Mouse (Mus musculus) stomach, embryonic 15.5 days (tissue): ENCODE results near the gene Icam5. TPM values are rescaled to one million over a fixed set of nuclear protein-coding genes. Genes with fewer than 3 reads are reported as not detected.
A peak's percentile ranks its signal among the peaks of the same experiment; 100 is the strongest.
"Not testable (repeated sequence)": the region's sequence is repeated elsewhere in the genome, so short reads cannot be mapped to it uniquely, and the experiment has no call there.

Source experiments
- ATAC-seq: fragments of 200-750 bp; cut with Nextera tagmentation; 2 replicates; pipeline ENCODE4 v1.8.0; 2017; ENCODE audit warnings: low read depth, moderate number of reproducible peaks, moderate TSS enrichment; ENCODE audit not compliant: insufficient read depth, low FRiP score
- H3K27ac ChIP-seq: fragments of 300-500 bp; sonication (generic); 2 replicates; pipeline ENCODE4 v1.5.1; 2015; ENCODE audit warnings: mild to moderate bottlenecking, inconsistent platforms
- H3K27me3 ChIP-seq: fragments of 300-500 bp; sonication (generic); replicated peaks from 2 replicates; pipeline ENCODE4 v1.6.1; 2015; ENCODE audit warnings: inconsistent platforms
- H3K36me3 ChIP-seq: fragments of 300-500 bp; sonication (generic); 2 replicates; pipeline ENCODE4 v1.6.1; 2015; ENCODE audit warnings: inconsistent platforms
- H3K4me1 ChIP-seq: fragments of 300-500 bp; sonication (generic); 2 replicates; pipeline ENCODE4 v1.6.1; 2015; ENCODE audit warnings: inconsistent platforms
- H3K4me2 ChIP-seq: fragments of 300-500 bp; sonication (generic); 2 replicates; pipeline ENCODE4 v1.6.1; 2015; ENCODE audit warnings: mild to moderate bottlenecking, inconsistent platforms
- H3K4me3 ChIP-seq: fragments of 300-500 bp; sonication (generic); replicated peaks from 2 replicates; pipeline ENCODE4 v1.5.1; 2015; ENCODE audit warnings: inconsistent platforms
- H3K9ac ChIP-seq: fragments of 300-500 bp; sonication (generic); 2 replicates; pipeline ENCODE4 v1.6.1; 2015; ENCODE audit warnings: inconsistent platforms
- H3K9me3 ChIP-seq: fragments of 300-500 bp; sonication (generic); 2 replicates; pipeline ENCODE4 v1.6.1; 2016; ENCODE audit warnings: inconsistent platforms
- WGBS: fragments of 180-500 bp; shearing (Covaris S2); methylation state at CpG from one replicate; pipeline ENCODE4 v1.1.7; 2015; 5-methylcytosine and 5-hydroxymethylcytosine counted together
- polyA plus RNA-seq: library from polyadenylated mRNA; unstranded; fragments of >200 nt; fragmentation: Nextera tagmentation; extraction: Ambion mirVana; gene quantifications from 2 replicates; pipeline ENCODE4 v1.2.1, GENCODE M21; 2015

The Icam5 gene
- polyA plus RNA-seq, 1 experiment from 2014 or later = 0.21 TPM

- 72% methylated on average over 3 of the region's 3 CpGs for WGBS
- Histone ChIP-seq H3K9me3 (no peaks in the 10 kb centered on the region), H3K4me2 (no peak overlapping the region), H3K4me3 (no peak overlapping the region), H3K4me1 (peaks cover 20% of the 10 kb centered on the region), H3K27me3 (peaks cover 56% of the 10 kb centered on the region), H3K27ac (no peak overlapping the region), H3K9ac (no peak overlapping the region), H3K36me3 (no peaks in the 10 kb centered on the region)
- no peak; the same call in 1 of the 2 replicates for ATAC-seq
Observed at GRCm38 (mm10) chr9:21039779-21040178, 7.9 kb downstream of the Icam5 start.

DNA sequence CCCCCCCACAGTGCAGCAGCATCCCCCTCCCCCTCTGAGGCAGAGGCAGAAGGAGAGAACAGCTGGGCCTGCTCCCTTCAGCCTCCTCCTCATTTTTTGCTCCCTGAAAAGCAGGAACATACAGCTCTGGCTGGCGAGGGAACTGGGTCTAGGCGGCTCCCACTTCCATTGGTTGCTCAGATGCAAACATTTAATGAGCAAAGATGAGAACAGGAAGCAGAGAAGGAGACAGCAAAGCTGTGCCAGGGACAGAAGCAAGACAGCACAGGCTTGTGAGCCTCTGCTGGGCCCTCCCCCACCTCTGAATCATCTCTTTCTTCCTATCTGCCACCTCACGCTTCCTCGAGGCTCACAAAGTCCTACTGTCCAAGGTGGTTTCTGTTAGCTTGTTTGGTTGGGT, 9.4 kb downstream of the Icam5 start:
- Histone ChIP-seq H3K4me3 (no peak overlapping the region), H3K9me3 (no peaks in the 10 kb centered on the region), H3K27ac (no peak overlapping the region), H3K9ac (no peak overlapping the region), H3K36me3 (no peaks in the 10 kb centered on the region), H3K4me2 (no peak overlapping the region), H3K27me3 (peaks cover 41% of the 10 kb centered on the region), H3K4me1 (peaks cover 18% of the 10 kb centered on the region)
- 32% methylated on average over 4 of the region's 4 CpGs for WGBS
- no peak for ATAC-seq

DNA sequence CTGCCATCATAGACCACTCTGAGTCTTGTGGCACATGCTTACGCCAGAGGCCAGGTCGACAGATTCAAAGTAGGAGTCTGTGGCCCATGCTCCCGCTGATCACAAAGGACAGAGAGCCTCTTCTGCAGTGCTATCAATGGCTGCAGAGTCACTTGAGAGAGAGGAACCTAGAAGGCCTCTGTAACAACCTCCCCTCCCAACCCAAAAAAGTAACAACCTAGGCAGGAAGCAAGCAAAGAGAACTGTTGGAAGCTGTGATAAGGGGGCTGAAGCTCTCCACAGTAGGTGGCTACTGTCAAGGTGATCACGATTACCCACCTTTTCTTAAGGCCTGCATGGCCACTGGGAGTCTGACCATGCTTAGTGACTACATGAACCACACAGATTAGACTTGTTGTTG, 11.7 kb downstream of the Icam5 start:
- WGBS = 84% methylated on average over 4 of the region's 4 CpGs
- Histone ChIP-seq H3K4me3 (no peak overlapping the region), H3K27me3 (peaks cover 18% of the 10 kb centered on the region), H3K9me3 (no peaks in the 10 kb centered on the region), H3K36me3 (no peaks in the 10 kb centered on the region), H3K27ac (no peak overlapping the region), H3K4me1 (peaks cover 4% of the 10 kb centered on the region; the same call in 1 of the 2 replicates), H3K4me2 (no peak overlapping the region), H3K9ac (no peak overlapping the region)
- ATAC-seq = no peak

- not testable (repeated sequence) for ATAC-seq
- 39% methylated on average over 1 of the region's 1 CpGs for WGBS
Observed at GRCm38 (mm10) chr9:21044785-21045184, 12.9 kb downstream of the Icam5 start.

GRCm38 (mm10) chr9:21045235-21045634, 13.4 kb downstream of the Icam5 start:
- Histone ChIP-seq H3K27me3 (peaks cover 4% of the 10 kb centered on the region; the same call in 1 of the 2 replicates), H3K9me3 (no peaks in the 10 kb centered on the region), H3K36me3 (no peaks in the 10 kb centered on the region), H3K4me2 (no peak overlapping the region), H3K27ac (no peak overlapping the region), H3K4me3 (no peak overlapping the region), H3K4me1 (peaks cover 3% of the 10 kb centered on the region; the same call in 1 of the 2 replicates), H3K9ac (no peak overlapping the region)
- WGBS = 82% methylated on average over 3 of the region's 3 CpGs
- ATAC-seq = no peak

More at GRCm38 (mm10) chr9:21044785-21045184, 12.9 kb downstream of the Icam5 start:
- H3K4me3 ChIP-seq, H3K27me3 ChIP-seq, H3K9ac ChIP-seq, H3K36me3 ChIP-seq, H3K4me2 ChIP-seq, H3K4me1 ChIP-seq, H3K9me3 ChIP-seq, H3K27ac ChIP-seq: not testable (repeated sequence)

DNA sequence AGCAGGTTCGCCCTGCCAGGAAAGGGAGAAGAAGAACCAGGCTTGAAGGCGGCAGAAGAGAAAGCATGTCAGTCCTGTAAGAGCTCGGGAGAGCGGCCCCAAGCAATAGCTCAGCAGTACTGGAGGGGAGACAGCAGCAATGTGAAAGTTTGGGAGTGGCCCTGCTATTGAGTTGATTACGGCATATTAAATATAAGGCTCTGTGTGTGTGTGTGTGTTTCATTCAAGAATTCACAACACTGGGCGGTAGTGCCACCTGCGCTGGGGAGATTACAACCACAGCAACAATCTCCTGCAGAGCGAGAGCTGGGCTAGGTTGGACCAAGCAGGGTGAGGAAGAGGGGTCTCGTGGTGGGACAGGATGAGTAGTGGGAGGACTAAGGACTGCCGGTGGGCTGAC, 19.7 kb downstream of the Icam5 start:
- Histone ChIP-seq H3K4me2 (no peak overlapping the region), H3K27me3 (no peaks in the 10 kb centered on the region), H3K9ac (no peak overlapping the region), H3K4me1 (no peaks in the 10 kb centered on the region), H3K9me3 (no peaks in the 10 kb centered on the region), H3K36me3 (no peaks in the 10 kb centered on the region), H3K4me3 (no peak overlapping the region), H3K27ac (no peak overlapping the region)
- 60% methylated on average over 10 of the region's 10 CpGs for WGBS
- no peak for ATAC-seq

DNA sequence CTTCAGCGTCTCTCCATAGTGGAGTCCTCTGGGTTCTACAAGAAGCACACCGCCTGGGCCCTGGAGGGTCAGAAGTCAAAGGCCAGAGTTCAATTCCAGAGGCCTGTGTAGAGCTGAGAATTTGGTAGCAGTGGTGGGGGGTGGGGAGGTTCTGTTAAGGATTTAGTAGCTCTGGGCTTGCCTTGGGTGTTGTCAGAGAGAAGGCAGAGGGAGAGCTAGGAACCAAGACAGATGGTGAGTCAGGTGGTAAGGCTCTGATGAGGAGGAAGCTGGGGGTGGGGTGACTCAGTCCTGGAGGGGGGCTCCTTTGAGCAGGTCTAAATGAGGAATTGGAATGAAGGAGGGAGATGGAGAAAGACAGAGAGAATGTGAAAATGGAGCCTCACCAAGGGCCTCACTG, 31.1 kb downstream of the Icam5 start:
- no peaks in the 10 kb centered on the region for H3K9me3 ChIP-seq
- H3K4me1 ChIP-seq = no peaks in the 10 kb centered on the region
- no peaks in the 10 kb centered on the region for H3K27me3 ChIP-seq
- H3K27ac ChIP-seq = no peak overlapping the region
- H3K9ac ChIP-seq = no peak overlapping the region
- ATAC-seq = no peak
- H3K36me3 ChIP-seq = peaks cover 21% of the 10 kb centered on the region
- H3K4me3 ChIP-seq = no peak overlapping the region
- WGBS = 89% methylated on average over 2 of the region's 2 CpGs
- no peak overlapping the region for H3K4me2 ChIP-seq

DNA sequence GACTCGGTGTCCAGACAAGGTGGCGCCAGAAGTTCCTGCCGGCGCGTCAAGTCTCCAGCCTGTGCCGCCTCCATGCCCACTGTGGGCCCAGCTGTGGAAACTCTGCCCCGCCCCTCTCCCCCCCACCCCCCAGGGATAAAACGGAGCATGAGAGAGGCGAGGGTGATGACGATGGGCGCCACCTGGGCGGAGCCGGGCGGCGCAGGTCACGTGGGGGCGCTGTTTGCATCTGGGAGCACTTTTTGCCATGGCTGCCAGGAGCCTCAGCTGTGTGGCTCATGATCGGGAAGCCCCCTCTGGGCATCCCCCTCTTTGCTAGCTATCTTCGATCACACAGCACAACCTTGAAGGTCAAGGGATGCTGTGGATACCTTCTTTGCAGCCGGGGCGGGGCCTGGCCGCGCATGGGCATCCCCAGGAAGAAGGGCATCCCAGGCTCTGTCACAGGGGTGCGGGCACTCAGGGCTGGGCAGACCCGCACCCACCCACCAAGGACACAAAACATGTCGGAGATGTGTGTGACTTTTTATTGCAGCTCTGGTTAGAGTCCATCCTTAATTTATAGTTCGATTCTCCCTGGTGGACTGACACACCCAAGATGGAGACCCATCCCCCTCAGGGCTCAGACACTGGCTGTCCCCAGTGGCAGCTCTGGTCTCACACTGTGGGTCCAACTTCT, 35.3 kb downstream of the Icam5 start, which contains the start of gene Zglp1:
TSS of gene Zglp1 (minus strand) at position 88 of the 679 bp plus-strand sequence.
- ATAC-seq = no peak
- WGBS = 83% methylated on average over 27 of the region's 27 CpGs

DNA sequence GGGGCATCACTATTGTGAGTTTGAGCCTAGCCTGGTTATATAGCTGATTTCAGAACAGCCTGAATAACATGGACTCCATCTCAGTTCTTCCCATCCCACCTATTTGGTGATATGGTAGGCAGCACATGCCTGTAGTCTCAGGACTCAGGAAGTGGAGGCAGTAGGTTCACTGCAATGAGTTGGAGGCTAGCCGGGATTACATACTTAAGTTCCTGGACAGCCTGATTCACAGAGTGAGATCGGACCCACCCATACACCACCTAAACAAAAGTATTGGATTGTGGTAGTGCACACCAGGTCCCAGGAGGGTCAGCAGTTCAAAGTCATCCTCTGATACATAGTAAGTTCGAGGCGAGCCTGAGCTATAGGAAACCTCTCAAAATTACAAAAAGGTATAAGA, 40.8 kb downstream of the Icam5 start:
- 0 out of 2 replicates have a peak, but pooled peaks have one; percentile 14 for ATAC-seq
- no peaks in the 10 kb centered on the region for H3K27me3 ChIP-seq
- peak overlapping the region; percentile 52 for H3K27ac ChIP-seq
- H3K9ac ChIP-seq = peak overlapping the region; percentile 90
- peak overlapping the region; percentile 93 for H3K4me3 ChIP-seq
- peak overlapping the region; percentile 91 for H3K4me2 ChIP-seq
- H3K36me3 ChIP-seq = peaks cover 25% of the 10 kb centered on the region
- WGBS = 9% methylated on average over 4 of the region's 4 CpGs
- no peaks in the 10 kb centered on the region for H3K9me3 ChIP-seq
- H3K4me1 ChIP-seq = peaks cover 15% of the 10 kb centered on the region

More for the DNA sequence above, 35.3 kb downstream of the Icam5 start, which contains the start of gene Zglp1:
- no peaks in the 10 kb centered on the region for H3K9me3 ChIP-seq
- H3K36me3 ChIP-seq = peaks cover 27% of the 10 kb centered on the region
- H3K9ac ChIP-seq = no peak within 1 kb of the TSS
- H3K4me1 ChIP-seq = 0 out of 2 replicates have a peak, but pooled peaks cover 7% of the 10 kb centered on the region
- H3K27ac ChIP-seq = no peak within 1 kb of the TSS
- H3K4me3 ChIP-seq = no peak within 1 kb of the TSS
- no peaks in the 10 kb centered on the region for H3K27me3 ChIP-seq
- no peak within 1 kb of the TSS for H3K4me2 ChIP-seq

- H3K4me1 ChIP-seq = peaks cover 15% of the 10 kb centered on the region
- H3K4me2 ChIP-seq = peak within 1 kb of the TSS; percentile 91
- peak within 1 kb of the TSS; percentile 52 for H3K27ac ChIP-seq
- WGBS = 2% methylated on average over 58 of the region's 58 CpGs
- H3K4me3 ChIP-seq = peak within 1 kb of the TSS; percentile 93
- H3K9me3 ChIP-seq = no peaks in the 10 kb centered on the region
- no peaks in the 10 kb centered on the region for H3K27me3 ChIP-seq
- H3K36me3 ChIP-seq = peaks cover 31% of the 10 kb centered on the region
- peak; percentile 94 for ATAC-seq
- peak within 1 kb of the TSS; percentile 90 for H3K9ac ChIP-seq
Observed at GRCm38 (mm10) chr9:21073044-21073840, 41.4 kb downstream of the Icam5 start, which contains the start of the genes Gm49373 and Fdx1l. Gene Gm49373 (minus strand): TSS chr9:21073096. Gene Fdx1l (minus strand): TSS chr9:21073614.

DNA sequence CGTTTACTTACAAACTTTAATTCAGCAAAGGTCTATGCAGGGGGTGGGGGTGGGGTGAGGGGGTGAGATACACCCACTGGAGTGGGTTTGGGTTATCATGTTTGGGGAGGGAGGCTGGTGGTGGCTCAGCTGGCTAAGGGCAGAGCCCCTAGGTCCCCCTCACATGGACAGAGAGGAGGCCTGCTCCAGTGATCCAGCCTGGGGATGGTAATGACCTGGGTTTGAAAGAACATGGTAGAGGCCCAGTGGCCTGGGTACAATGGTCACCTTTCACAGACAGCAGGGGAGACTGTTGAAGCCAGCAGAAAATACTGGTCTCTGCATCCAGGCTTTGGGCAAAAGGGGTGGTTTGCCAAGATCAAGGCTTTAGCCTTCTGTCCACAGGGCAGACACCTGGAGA, 42.3 kb downstream of the Icam5 start:
- Histone ChIP-seq H3K36me3 (peaks cover 39% of the 10 kb centered on the region), H3K4me3 (no peak overlapping the region), H3K4me1 (peaks cover 15% of the 10 kb centered on the region), H3K4me2 (no peak overlapping the region), H3K27ac (peak overlapping the region; percentile 52; the same call in 1 of the 2 replicates), H3K27me3 (no peaks in the 10 kb centered on the region), H3K9me3 (no peaks in the 10 kb centered on the region), H3K9ac (no peak overlapping the region)
- WGBS = 81% methylated on average over 1 of the region's 1 CpGs
- ATAC-seq = no peak

DNA sequence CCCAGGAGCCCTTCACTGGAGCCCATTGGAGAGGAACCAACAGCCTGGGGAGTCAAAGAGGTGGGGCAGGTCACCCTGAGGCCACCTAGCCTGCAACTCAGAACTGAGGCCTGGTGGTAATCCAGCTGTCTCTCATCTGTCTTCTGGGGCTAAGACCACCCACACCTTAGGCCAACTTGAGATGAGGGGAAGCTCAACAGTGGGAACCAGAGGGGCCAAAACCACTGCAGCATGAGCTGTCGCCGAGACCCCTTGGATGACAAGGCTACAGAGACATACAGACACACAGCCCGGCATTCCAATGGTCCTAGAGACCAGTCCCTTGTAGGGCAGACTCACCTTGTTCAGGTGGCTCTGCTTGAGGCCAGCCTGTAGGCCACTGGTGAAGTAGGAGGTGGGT, 43.8 kb downstream of the Icam5 start:
- Histone ChIP-seq H3K4me1 (peaks cover 15% of the 10 kb centered on the region), H3K9me3 (no peaks in the 10 kb centered on the region), H3K36me3 (peaks cover 48% of the 10 kb centered on the region), H3K4me3 (no peak overlapping the region), H3K4me2 (no peak overlapping the region), H3K9ac (no peak overlapping the region), H3K27ac (no peak overlapping the region), H3K27me3 (no peaks in the 10 kb centered on the region)
- ATAC-seq = no peak
- WGBS = 90% methylated on average over 3 of the region's 3 CpGs
